Mouse (Mus musculus) myocyte (in vitro differentiated cells): Measurements from ENCODE around the gene Dnttip1. TPM values are rescaled to one million over a fixed set of nuclear protein-coding genes. Genes with fewer than 3 reads are reported as not detected.

Experiments used
- H3K27me3 ChIP-seq: one replicate; pipeline ENCODE4 v1.6.1; 2011; ENCODE audit not compliant: control insufficient read depth, insufficient read depth, insufficient read length
- H3K36me3 ChIP-seq: one replicate; pipeline ENCODE4 v1.6.1; 2011; ENCODE audit not compliant: control insufficient read depth, insufficient read depth
- H3K4me2 ChIP-seq: one replicate; pipeline ENCODE4 v1.6.1; 2011; ENCODE audit warnings: low read depth, control low read depth
- H3K4me3 ChIP-seq: one replicate; pipeline ENCODE4 v1.5.1; 2011; ENCODE audit warnings: mild to moderate bottlenecking, control low read depth, moderate library complexity
- H3K79me2 ChIP-seq: one replicate; pipeline ENCODE4 v1.6.1; 2011; ENCODE audit not compliant: control insufficient read depth, insufficient read depth
- H3ac ChIP-seq: one replicate; pipeline ENCODE4 v1.6.1; 2011; ENCODE audit not compliant: control insufficient read depth, insufficient read length
- CEBPB ChIP-seq: IDR thresholded peaks from 2 replicates; pipeline ENCODE4 v1.6.1; 2011; ENCODE audit warnings: mild to moderate bottlenecking, moderate library complexity; ENCODE audit not compliant: poor library complexity, insufficient read depth, severe bottlenecking
- E2F4 ChIP-seq: IDR thresholded peaks from one replicate; pipeline ENCODE4 v1.6.1; 2011; ENCODE audit warnings: mild to moderate bottlenecking, control low read depth, moderate library complexity; ENCODE audit not compliant: insufficient read depth
- MAX ChIP-seq: IDR thresholded peaks from one replicate; pipeline ENCODE4 v1.6.1; 2011; ENCODE audit warnings: low read depth, mild to moderate bottlenecking, control low read depth
- MYOD1 ChIP-seq, 3 experiments: IDR thresholded peaks; one replicate each; pipeline ENCODE4 v1.6.1; 2011; ENCODE audit warnings: control low read depth in 2 of 3, low read depth in 2 of 3, mild to moderate bottlenecking in 2 of 3, moderate library complexity in 1 of 3; ENCODE audit not compliant: insufficient read length in 2 of 3, control insufficient read depth in 1 of 3
- MYOG ChIP-seq, 3 experiments: IDR thresholded peaks; one replicate each; pipeline ENCODE4 v1.6.1; 2011; ENCODE audit warnings: control low read depth in 2 of 3, low read depth in 2 of 3, mild to moderate bottlenecking in 2 of 3; ENCODE audit not compliant: insufficient read length in 2 of 3, control insufficient read depth in 1 of 3, insufficient read depth in 1 of 3
- POLR2A ChIP-seq: IDR thresholded peaks from one replicate; pipeline ENCODE4 v1.6.1; 2011; ENCODE audit warnings: low read depth, mild to moderate bottlenecking, control low read depth, moderate library complexity; ENCODE audit not compliant: insufficient read length
- POLR2AphosphoS2 ChIP-seq: IDR thresholded peaks from one replicate; pipeline ENCODE4 v1.6.1; 2011; ENCODE audit warnings: low read depth, control low read depth; ENCODE audit not compliant: insufficient read length
- REST ChIP-seq: IDR thresholded peaks from one replicate; pipeline ENCODE4 v1.6.1; 2011; ENCODE audit warnings: mild to moderate bottlenecking, control low read depth, moderate library complexity; ENCODE audit not compliant: insufficient read depth, insufficient read length
- SRF ChIP-seq: IDR thresholded peaks from one replicate; pipeline ENCODE4 v1.6.1; 2011; ENCODE audit warnings: low read depth; ENCODE audit not compliant: control insufficient read depth, insufficient read length
- TCF12 ChIP-seq: IDR thresholded peaks from one replicate; pipeline ENCODE4 v1.6.1; 2011; ENCODE audit warnings: mild to moderate bottlenecking, control low read depth; ENCODE audit not compliant: poor library complexity, insufficient read depth, severe bottlenecking
- TCF3 ChIP-seq: IDR thresholded peaks from one replicate; pipeline ENCODE4 v1.6.1; 2011; ENCODE audit warnings: low read depth, control low read depth; ENCODE audit not compliant: insufficient read length
- USF1 ChIP-seq: IDR thresholded peaks from one replicate; pipeline ENCODE4 v1.6.1; 2011; ENCODE audit warnings: low read depth, mild to moderate bottlenecking, control low read depth, moderate library complexity
- polyA plus RNA-seq: library from polyadenylated mRNA; unstranded; fragments of >200 nt; fragmentation: generic; extraction: Trizol; gene quantifications from one replicate; pipeline ENCODE4 v1.2.1, GENCODE M21; 2012; ENCODE audit warnings: missing spikeins

Dnttip1 gene
- polyA plus RNA-seq, 1 experiment, result 63.0 TPM

GRCm38 (mm10) chr2:164771123-164771522 is 25.3 kb downstream of the Dnttip1 start:
- peaks cover 10% of the 10 kb centered on the region for H3K36me3 ChIP-seq
- peaks cover 13% of the 10 kb centered on the region for H3K79me2 ChIP-seq
- H3ac ChIP-seq, result no peak overlapping the region
- H3K4me2 ChIP-seq, result peak overlapping the region; percentile 72
- no peaks in the 10 kb centered on the region for H3K27me3 ChIP-seq
- H3K4me3 ChIP-seq, result peak overlapping the region; percentile 80
- TF ChIP-seq SRF, result no peak

GRCm38 (mm10) chr2:164773229-164773988 is 27.6 kb downstream of the Dnttip1 start:
- Histone ChIP-seq H3ac (no peak overlapping the region), H3K4me3 (no peak overlapping the region), H3K36me3 (peaks cover 7% of the 10 kb centered on the region), H3K4me2 (no peak overlapping the region), H3K79me2 (peaks cover 18% of the 10 kb centered on the region), H3K27me3 (no peaks in the 10 kb centered on the region)
- TF ChIP-seq POLR2A (no peak), TCF12 (no peak), REST (no peak), MYOD1 (IDR thresholded peaks at IDR 0.05; ENCODE audit: control insufficient read depth in 1 of 3, insufficient read length in 2 of 3, low read depth in 2 of 3) (no peak), SRF (no peak), POLR2AphosphoS2 (peak; percentile 53)

- H3K4me2 ChIP-seq, result no peak overlapping the region
- TF ChIP-seq REST, result no peak
- TF ChIP-seq TCF12, result no peak
- TF ChIP-seq CEBPB, result no peak
- TF ChIP-seq USF1, result no peak
- TF ChIP-seq E2F4, result no peak
- TF ChIP-seq TCF3, result no peak
- TF ChIP-seq MYOD1 (IDR thresholded peaks at IDR 0.05; ENCODE audit: control insufficient read depth in 1 of 3, insufficient read length in 2 of 3, low read depth in 2 of 3), result no peak
- no peak for TF ChIP-seq SRF
- no peak for TF ChIP-seq MAX
- TF ChIP-seq POLR2A, result no peak
- H3ac ChIP-seq, result no peak overlapping the region
- H3K4me3 ChIP-seq, result no peak overlapping the region
- H3K79me2 ChIP-seq, result peaks cover 21% of the 10 kb centered on the region
- H3K36me3 ChIP-seq, result peaks cover 5% of the 10 kb centered on the region
- H3K27me3 ChIP-seq, result no peaks in the 10 kb centered on the region
Observed at GRCm38 (mm10) chr2:164773989-164774364, 28.2 kb downstream of the Dnttip1 start.

GRCm38 (mm10) chr2:164776130-164776529 is 30.3 kb downstream of the Dnttip1 start:
- no peaks in the 10 kb centered on the region for H3K27me3 ChIP-seq
- peak overlapping the region; percentile 60 for H3K4me2 ChIP-seq
- TF ChIP-seq CEBPB (no peak), REST (no peak), E2F4 (no peak), POLR2A (no peak), MYOG (IDR thresholded peaks at IDR 0.05; ENCODE audit: control insufficient read depth in 1 of 3, insufficient read depth in 1 of 3, insufficient read length in 2 of 3, low read depth in 2 of 3) (no peak), POLR2AphosphoS2 (no peak), TCF3 (no peak), SRF (no peak), MAX (no peak), USF1 (no peak), MYOD1 (IDR thresholded peaks at IDR 0.05; ENCODE audit: control insufficient read depth in 1 of 3, insufficient read length in 2 of 3, low read depth in 2 of 3) (no peak), TCF12 (no peak)

GRCm38 (mm10) chr2:164776801-164777200 is 31.0 kb downstream of the Dnttip1 start:
- H3K4me3 ChIP-seq, result peak overlapping the region; percentile 43
- H3K4me2 ChIP-seq, result peak overlapping the region; percentile 60
- H3K27me3 ChIP-seq, result no peaks in the 10 kb centered on the region
- no peak overlapping the region for H3ac ChIP-seq
- H3K79me2 ChIP-seq, result peaks cover 8% of the 10 kb centered on the region
- TF ChIP-seq POLR2AphosphoS2 (peak; percentile 56), MYOG (IDR thresholded peaks at IDR 0.05; ENCODE audit: control insufficient read depth in 1 of 3, insufficient read depth in 1 of 3, insufficient read length in 2 of 3, low read depth in 2 of 3) (no peak)
- H3K36me3 ChIP-seq, result peaks cover 5% of the 10 kb centered on the region

More at GRCm38 (mm10) chr2:164776130-164776529, 30.3 kb downstream of the Dnttip1 start:
- Histone ChIP-seq H3K4me3 (peak overlapping the region; percentile 43), H3ac (no peak overlapping the region), H3K79me2 (peaks cover 8% of the 10 kb centered on the region), H3K36me3 (peaks cover 5% of the 10 kb centered on the region)
